In genomic region chr4:52438886-52439664, GRCm38 (mm10) we compare ENCODE assay signal across 8 mouse cellular contexts. TPM values are rescaled to one million over a fixed set of nuclear protein-coding genes. Genes with fewer than 3 reads are reported as not detected.
A peak's percentile ranks its signal among the peaks of the same experiment; 100 is the strongest.
DNase-seq lines count a peak whose midpoint lies in the region; ATAC-seq and TF ChIP-seq lines count a peak whose summit lies in the region.

Gene Smc2, plus strand, starts transcription at chr4:52439243.

- H3ac ChIP-seq in C2C12 (ENCODE audit: control insufficient read depth, insufficient read length, low read depth) (peak within 1 kb of the TSS; percentile 91), myocyte (ENCODE audit: control insufficient read depth, insufficient read length) (peak within 1 kb of the TSS; percentile 12)

- H3K4me1 ChIP-seq in erythroblast, embryonic 14.5 days (ENCODE audit: control insufficient read depth): peaks cover 11% of the 10 kb centered on the region
- peaks cover 3% of the 10 kb centered on the region; the same call in 1 of the 2 replicates for H3K4me1 ChIP-seq in heart, embryonic 11.5 days (ENCODE audit: control insufficient read depth, insufficient read depth, low read length)
- peaks cover 8% of the 10 kb centered on the region for H3K4me1 ChIP-seq in kidney, embryonic 16.5 days (ENCODE audit: insufficient read depth, low read length)
- H3K4me1 ChIP-seq in liver, adult 2 months (ENCODE audit: control insufficient read depth, insufficient read depth, low read length): peaks cover 4% of the 10 kb centered on the region

- no peak for TF ChIP-seq POLR2A in brain, embryonic 14.5 days (IDR thresholded peaks at IDR 0.05; ENCODE audit: borderline replicate concordance, extremely low read depth, insufficient read depth, insufficient read length, poor library complexity, severe bottlenecking)
- no peak for TF ChIP-seq POLR2A in liver, adult 2 months (IDR thresholded peaks at IDR 0.05; ENCODE audit: extremely low read depth, insufficient read depth, low read length)
- peak; percentile 74 for TF ChIP-seq POLR2A in myocyte (IDR thresholded peaks at IDR 0.05; ENCODE audit: insufficient read length, low read depth)

- H3K27me3 ChIP-seq in C2C12 (ENCODE audit: control insufficient read depth, insufficient read depth, insufficient read length): no peaks in the 10 kb centered on the region
- no peaks in the 10 kb centered on the region for H3K27me3 ChIP-seq in erythroblast, embryonic 14.5 days (ENCODE audit: control insufficient read depth)
- H3K27me3 ChIP-seq in heart, embryonic 11.5 days (ENCODE audit: control insufficient read depth, insufficient read depth, low read length): no peaks in the 10 kb centered on the region
- H3K27me3 ChIP-seq in kidney, embryonic 16.5 days (ENCODE audit: insufficient read depth, low read length): no peaks in the 10 kb centered on the region
- no peaks in the 10 kb centered on the region for H3K27me3 ChIP-seq in liver, adult 2 months (ENCODE audit: control insufficient read depth, insufficient read depth, low read length)
- no peaks in the 10 kb centered on the region for H3K27me3 ChIP-seq in myocyte (ENCODE audit: control insufficient read depth, insufficient read depth, insufficient read length)
- H3K27me3 ChIP-seq in splenic B cell, adult 2 months (ENCODE audit: control insufficient read depth, insufficient read depth, low read length, poor library complexity, severe bottlenecking): no peaks in the 10 kb centered on the region

- DNase-seq in brain, embryonic 14.5 days (ENCODE audit: low read depth): peak; percentile 98
- peak; percentile 78 for DNase-seq in liver, adult 2 months (ENCODE audit: extremely low read depth, low read depth, low spot score)
- peak; percentile 96 for DNase-seq in splenic B cell, adult 2 months (ENCODE audit: low read depth, low spot score)

- WGBS in heart, embryonic 11.5 days (ENCODE audit: insufficient replicate concordance): under 1% methylated on average over 53 of the region's 53 CpGs
- under 1% methylated on average over 53 of the region's 53 CpGs for WGBS in kidney, embryonic 16.5 days
- under 1% methylated on average over 53 of the region's 53 CpGs for WGBS in liver, adult 2 months

- TF ChIP-seq CTCF in C2C12 (IDR thresholded peaks at IDR 0.05; ENCODE audit: control insufficient read depth, insufficient read depth, insufficient read length): no peak
- TF ChIP-seq CTCF in brain, embryonic 14.5 days (IDR thresholded peaks at IDR 0.05; ENCODE audit: borderline replicate concordance, extremely low read depth, insufficient read depth, insufficient read length): no peak
- TF ChIP-seq CTCF in liver, adult 2 months (IDR thresholded peaks at IDR 0.05; ENCODE audit: low read depth, low read length): no peak

- peak within 1 kb of the TSS; percentile 82 for H3K9ac ChIP-seq in heart, embryonic 11.5 days (ENCODE audit: low read depth, low read length)
- H3K9ac ChIP-seq in kidney, embryonic 16.5 days (replicated peaks; ENCODE audit: low read length): peak within 1 kb of the TSS; percentile 69
- H3K9ac ChIP-seq in liver, adult 2 months (ENCODE audit: low read depth, low read length): peak within 1 kb of the TSS; percentile 56

- peak within 1 kb of the TSS; percentile 65 for H3K4me2 ChIP-seq in heart, embryonic 11.5 days
- H3K4me2 ChIP-seq in kidney, embryonic 16.5 days (replicated peaks; ENCODE audit: low read depth, low read length): peak within 1 kb of the TSS; percentile 57
- H3K4me2 ChIP-seq in myocyte (ENCODE audit: low read depth): peak within 1 kb of the TSS; percentile 84

- peaks cover 32% of the 10 kb centered on the region for H3K79me3 ChIP-seq in C2C12 (ENCODE audit: low read depth)

- H3K9me3 ChIP-seq in erythroblast, embryonic 14.5 days (ENCODE audit: control insufficient read depth, low read length): no peaks in the 10 kb centered on the region
- H3K9me3 ChIP-seq in heart, embryonic 11.5 days (replicated peaks; ENCODE audit: control insufficient read depth, low read length): no peaks in the 10 kb centered on the region
- H3K9me3 ChIP-seq in kidney, embryonic 16.5 days (ENCODE audit: low read length): no peaks in the 10 kb centered on the region

- H3K27ac ChIP-seq in heart, embryonic 11.5 days (ENCODE audit: low read depth, low read length): peak within 1 kb of the TSS; percentile 57
- H3K27ac ChIP-seq in kidney, embryonic 16.5 days (ENCODE audit: low read length): peak within 1 kb of the TSS; percentile 51
- peak within 1 kb of the TSS; percentile 55 for H3K27ac ChIP-seq in liver, adult 2 months (replicated peaks; ENCODE audit: insufficient read depth, low read depth, low read length)

- peaks cover 47% of the 10 kb centered on the region for H3K79me2 ChIP-seq in C2C12 (ENCODE audit: control insufficient read depth, insufficient read depth)
- no peaks in the 10 kb centered on the region for H3K79me2 ChIP-seq in liver, adult 2 months (ENCODE audit: control insufficient read depth, insufficient read depth, low read length)
- H3K79me2 ChIP-seq in myocyte (ENCODE audit: control insufficient read depth, insufficient read depth): peaks cover 26% of the 10 kb centered on the region

- ATAC-seq in heart, embryonic 11.5 days (replicated peaks; ENCODE audit: insufficient number of reproducible peaks, low FRiP score, low TSS enrichment): peak; percentile 99
- peak; percentile 99 for ATAC-seq in kidney, embryonic 16.5 days (ENCODE audit: low FRiP score, low TSS enrichment)

- H3K4me3 ChIP-seq in C2C12 (ENCODE audit: insufficient read depth, poor library complexity, severe bottlenecking) (peak within 1 kb of the TSS; percentile 74), myocyte (peak within 1 kb of the TSS; percentile 81)
- peak within 1 kb of the TSS; percentile 89 for H3K4me3 ChIP-seq in erythroblast, embryonic 14.5 days (replicated peaks)
- H3K4me3 ChIP-seq in heart, embryonic 11.5 days (ENCODE audit: low read depth, low read length): peak within 1 kb of the TSS; percentile 74
- H3K4me3 ChIP-seq in kidney, embryonic 16.5 days (ENCODE audit: low read length): peak within 1 kb of the TSS; percentile 93
- peak within 1 kb of the TSS; percentile 72 for H3K4me3 ChIP-seq in liver, adult 2 months (ENCODE audit: insufficient read depth, low read depth, low read length)

- H3K36me3 ChIP-seq in C2C12 (ENCODE audit: control insufficient read depth, insufficient read depth) (peaks cover 25% of the 10 kb centered on the region), myocyte (ENCODE audit: control insufficient read depth, insufficient read depth) (peaks cover 15% of the 10 kb centered on the region)
- peaks cover 37% of the 10 kb centered on the region for H3K36me3 ChIP-seq in erythroblast, embryonic 14.5 days (ENCODE audit: control insufficient read depth)
- peaks cover 9% of the 10 kb centered on the region for H3K36me3 ChIP-seq in heart, embryonic 11.5 days (ENCODE audit: control insufficient read depth, insufficient read depth, low read length)
- H3K36me3 ChIP-seq in kidney, embryonic 16.5 days (ENCODE audit: insufficient read depth, low read length): peaks cover 19% of the 10 kb centered on the region
- H3K36me3 ChIP-seq in liver, adult 2 months (ENCODE audit: control insufficient read depth, insufficient read depth, low read length): no peaks in the 10 kb centered on the region
- peaks cover 2% of the 10 kb centered on the region; the same call in 1 of the 2 replicates for H3K36me3 ChIP-seq in splenic B cell, adult 2 months (ENCODE audit: control insufficient read depth, insufficient read depth, low read length, poor library complexity, severe bottlenecking)

TF ChIP-seq in C2C12, 6 proteins besides CTCF, POLR2A, EP300 and RAD21:
- TF ChIP-seq USF1 (IDR thresholded peaks at IDR 0.05; ENCODE audit: low read depth) (no peak), MAX (IDR thresholded peaks at IDR 0.05) (peak; percentile 99)

TF ChIP-seq in myocyte, 11 proteins besides CTCF, POLR2A, EP300 and RAD21:
- TF ChIP-seq POLR2AphosphoS2 (IDR thresholded peaks at IDR 0.05; ENCODE audit: insufficient read length, low read depth): peak; percentile 70
- peak; percentile 98 for TF ChIP-seq MAX (IDR thresholded peaks at IDR 0.05; ENCODE audit: low read depth)
- TF ChIP-seq MYOD1 (IDR thresholded peaks at IDR 0.05; ENCODE audit: control insufficient read depth in 1 of 3, insufficient read length in 2 of 3, low read depth in 2 of 3): no peak
- peak; percentile 38 for TF ChIP-seq SRF (IDR thresholded peaks at IDR 0.05; ENCODE audit: control insufficient read depth, insufficient read length, low read depth)
- TF ChIP-seq TCF12 (IDR thresholded peaks at IDR 0.05; ENCODE audit: insufficient read depth, poor library complexity, severe bottlenecking): no peak
- peak; percentile 98 for TF ChIP-seq E2F4 (IDR thresholded peaks at IDR 0.05; ENCODE audit: insufficient read depth)

RNA-seq across cellular contexts. Expression of gene Smc2, which starts in this region (rescaled TPM):
- polyA plus RNA-seq in C2C12 (2012; fragmentation: generic; extraction: Trizol) (11.8 TPM), myocyte (2012; fragmentation: generic; extraction: Trizol) (3.1 TPM)
- polyA plus RNA-seq in brain, embryonic 14.5 days (2012; rRNA removed): 9.5 and 10.9 TPM in 2 replicates
- 1.2 and 2.2 TPM in 2 replicates for polyA plus RNA-seq in erythroblast, embryonic 14.5 days (2012)
- 125 and 176 TPM in 2 replicates for polyA plus RNA-seq in heart, embryonic 11.5 days (2014; fragmentation: Nextera tagmentation; extraction: Ambion mirVana)
- polyA plus RNA-seq in kidney, embryonic 16.5 days (2015; fragmentation: Nextera tagmentation; extraction: Ambion mirVana): 154 and 180 TPM in 2 replicates
- 2.6 and 4.1 TPM in 2 replicates for total RNA-seq in liver, adult 2 months (2014; rRNA removed)
- 0.16 and 0.43 TPM in 2 replicates for polyA plus RNA-seq in liver, adult 2 months (2012; rRNA removed)

Comparison
In these comparisons a context has a peak if more than half of its experiments do, and no peak if none do; other contexts are left out.
1. Peak in every context shown above with its lines: DNase-seq, ATAC-seq, H3K4me3 ChIP-seq and H3K27ac ChIP-seq.